Mouse (Mus musculus) left cerebral cortex, adult 2 months (tissue): Measurements from ENCODE around the gene Stambpl1. TPM values are rescaled to one million over a fixed set of nuclear protein-coding genes. Genes with fewer than 3 reads are reported as not detected.
A peak's percentile ranks its signal among the peaks of the same experiment; 100 is the strongest.

Experiments
- DNase-seq, 2 experiments: peaks; one replicate each; pipeline ENCODE4 v3.0.0; 2021 to 2022; ENCODE audit warnings: low spot score in 2 of 2, mixed read lengths in 1 of 2; ENCODE audit errors: extremely low spot score in 1 of 2
- H3K27ac ChIP-seq: fragments of 200-600 bp; 2 replicates; pipeline ENCODE4 v1.8.1; 2022
- H3K4me3 ChIP-seq: fragments of 200-600 bp; 2 replicates; pipeline ENCODE4 v1.8.1; 2022
- CTCF ChIP-seq: fragments of 200-600 bp; IDR thresholded peaks from 2 replicates; pipeline ENCODE4 v1.8.1; 2022; ENCODE audit warnings: antibody characterized with exemption, mild to moderate bottlenecking, moderate library complexity
- intact Hi-C: fragments of 180-260 bp; cut with DNase I; formaldehyde crosslinking; loops from one replicate; pipeline ENCODE4 v1.15.1; 2025
- total RNA-seq, 2 experiments: library from RNA; stranded (reverse); gene quantifications; 2 replicates each; pipeline ENCODE4 v1.2.3; 2021

Gene Stambpl1
- total RNA-seq, 2 experiments from 2014 or later: 18.5 to 21.6 TPM

GRCm38 (mm10) chr19:34219260-34219968, 27.4 kb downstream of the Stambpl1 start:
- TF ChIP-seq CTCF: no peak

DNA sequence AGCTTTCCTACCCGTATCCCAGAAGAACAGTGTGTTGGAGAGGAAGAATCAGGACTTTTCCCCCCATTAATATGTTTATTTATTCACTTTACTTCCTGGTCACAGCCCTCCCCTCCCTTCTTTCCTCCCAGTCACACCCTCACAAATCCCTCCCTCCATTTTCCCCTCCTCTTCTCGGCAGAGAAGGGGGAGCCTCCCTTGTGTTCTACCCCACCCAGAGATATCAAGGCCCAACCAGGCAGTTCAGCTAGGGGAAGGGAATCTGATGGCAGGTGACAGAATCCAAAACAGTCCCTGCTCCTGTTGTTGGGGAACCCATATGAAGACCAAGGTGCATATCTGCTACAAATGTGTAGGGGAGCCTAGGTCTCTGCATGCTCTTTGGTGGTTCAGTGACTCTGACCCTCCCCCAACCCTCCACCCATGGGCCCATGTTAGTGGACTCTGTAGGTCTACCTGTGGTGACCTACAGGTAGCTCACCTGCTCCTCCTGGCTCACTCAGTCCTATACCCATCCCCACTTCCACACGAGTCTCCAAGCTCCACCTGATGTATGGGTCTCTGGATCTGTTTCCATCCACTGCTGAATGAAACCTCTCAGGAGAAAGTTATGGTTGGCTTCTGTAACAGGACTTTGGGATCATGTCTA, 28.8 kb downstream of the Stambpl1 start:
- DNase-seq: no peak
- H3K4me3 ChIP-seq: no peak overlapping the region
- intact Hi-C loops: no loop called here
- TF ChIP-seq CTCF: no peak
- H3K27ac ChIP-seq: no peak overlapping the region

More at GRCm38 (mm10) chr19:34219260-34219968, 27.4 kb downstream of the Stambpl1 start:
- intact Hi-C loops: no loop called here
- Histone ChIP-seq H3K4me3 (no peak overlapping the region), H3K27ac (no peak overlapping the region)
- no peak for DNase-seq

- no peak for DNase-seq
- intact Hi-C loops: no loop called here
- no peak for TF ChIP-seq CTCF
- Histone ChIP-seq H3K27ac (no peak overlapping the region), H3K4me3 (no peak overlapping the region)
These were observed 30.8 kb downstream of the Stambpl1 start for GRCm38 (mm10) chr19:34222805-34223204.

- no peak overlapping the region for H3K4me3 ChIP-seq
- TF ChIP-seq CTCF: no peak
- no peak for DNase-seq
- intact Hi-C loops: loop anchor here (2.0 kb wide), 1 partner anchor 39 kb away; the partner anchor contains the start of gene Stambpl1
- H3K27ac ChIP-seq: peak overlapping the region; percentile 42; the same call in 1 of the 2 replicates
These were observed 39.6 kb downstream of the Stambpl1 start for GRCm38 (mm10) chr19:34231596-34231995.

DNA sequence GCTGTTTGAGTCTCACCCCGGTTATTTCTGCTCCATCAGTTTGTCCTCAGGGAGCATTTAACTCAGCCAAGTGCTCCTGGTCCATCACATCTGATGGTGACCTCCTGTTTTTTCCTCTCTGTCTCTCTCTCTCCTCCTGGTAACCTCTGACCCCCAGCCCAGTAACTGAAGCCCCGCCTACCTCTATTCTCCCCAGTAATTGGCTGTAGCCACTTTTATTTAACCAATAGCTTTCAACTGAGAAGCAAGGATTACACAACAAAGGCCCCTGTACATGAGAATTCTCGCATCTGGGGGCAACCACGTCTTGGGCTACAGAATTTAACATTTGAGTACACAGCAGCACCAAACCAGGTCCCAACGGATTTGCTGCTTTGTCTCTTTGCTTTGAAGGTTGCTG, 40.3 kb downstream of the Stambpl1 start:
- no peak for TF ChIP-seq CTCF
- no peak overlapping the region for H3K4me3 ChIP-seq
- peak overlapping the region; percentile 42; the same call in 1 of the 2 replicates for H3K27ac ChIP-seq
- intact Hi-C loops: no loop called here
- no peak for DNase-seq

- TF ChIP-seq CTCF: no peak
- DNase-seq: peak; percentile 30 to 41
- intact Hi-C loops: no loop called here
- Histone ChIP-seq H3K27ac (no peak overlapping the region), H3K4me3 (no peak overlapping the region)
These were observed 41.9 kb downstream of the Stambpl1 start for GRCm38 (mm10) chr19:34233944-34234343.

- DNase-seq: no peak
- intact Hi-C loops: no loop called here
- no peak overlapping the region for H3K4me3 ChIP-seq
- no peak for TF ChIP-seq CTCF
- H3K27ac ChIP-seq: no peak overlapping the region
These were observed 44.0 kb downstream of the Stambpl1 start for GRCm38 (mm10) chr19:34236049-34236448.

GRCm38 (mm10) chr19:34237746-34238145, 45.7 kb downstream of the Stambpl1 start:
- no peak; the same call in 1 of the 2 replicates for TF ChIP-seq CTCF
- intact Hi-C loops: no loop called here
- H3K4me3 ChIP-seq: no peak overlapping the region
- H3K27ac ChIP-seq: no peak overlapping the region
- DNase-seq: no peak

GRCm38 (mm10) chr19:34240273-34241039, 48.4 kb downstream of the Stambpl1 start:
- no peak overlapping the region for H3K27ac ChIP-seq
- no peak overlapping the region for H3K4me3 ChIP-seq
- intact Hi-C loops: loop anchor here (5.0 to 10.0 kb wide), 5 partner anchors 86 to 858 kb away; no protein-coding TSS in a partner anchor
- TF ChIP-seq CTCF: no peak
- no peak for DNase-seq

- DNase-seq: no peak
- peak; percentile 74 for TF ChIP-seq CTCF
- no peak overlapping the region for H3K27ac ChIP-seq
- H3K4me3 ChIP-seq: no peak overlapping the region
- intact Hi-C loops: loop anchor here (5.0 to 10.0 kb wide), 5 partner anchors 87 to 859 kb away; no protein-coding TSS in a partner anchor
These were observed 49.4 kb downstream of the Stambpl1 start for GRCm38 (mm10) chr19:34241247-34241915.

- no peak for TF ChIP-seq CTCF
These were observed 50.9 kb downstream of the Stambpl1 start for GRCm38 (mm10) chr19:34242925-34243324.

More at GRCm38 (mm10) chr19:34242925-34243324, 50.9 kb downstream of the Stambpl1 start:
- no peak for DNase-seq
- H3K27ac ChIP-seq: no peak overlapping the region
- H3K4me3 ChIP-seq: no peak overlapping the region
- intact Hi-C loops: loop anchor here (5.0 to 10.0 kb wide), 5 partner anchors 88 to 861 kb away; no protein-coding TSS in a partner anchor
